Mouse (Mus musculus) olfactory bulb, adult 2 months (tissue): ENCODE results near the gene Opalin.

ENCODE experiments used
- CTCF ChIP-seq: fragments of 200-500 bp; IDR thresholded peaks from 2 replicates; pipeline ENCODE4 v1.5.1; 2012; ENCODE audit warnings: low read depth, mild to moderate bottlenecking, low read length, moderate library complexity; ENCODE audit not compliant: insufficient read depth
- POLR2A ChIP-seq: fragments of 200-500 bp; IDR thresholded peaks from 2 replicates; pipeline ENCODE4 v1.6.1; 2012; ENCODE audit warnings: mild to moderate bottlenecking, low read depth, low read length, moderate library complexity; ENCODE audit not compliant: insufficient read depth

- TF ChIP-seq CTCF (no peak), POLR2A (no peak)
These were observed 49.3 kb downstream of the Opalin start for GRCm38 (mm10) chr19:41027601-41028000.
